Mouse (Mus musculus) midbrain, embryonic 15.5 days (tissue): Measurements from ENCODE around the gene Ptprd. TPM values are rescaled to one million over a fixed set of nuclear protein-coding genes. Genes with fewer than 3 reads are reported as not detected.
A peak's percentile ranks its signal among the peaks of the same experiment; 100 is the strongest.

Experiments used
- ATAC-seq: fragments of 200-750 bp; cut with Nextera tagmentation; replicated peaks from 2 replicates; pipeline ENCODE4 v1.8.0; 2017; ENCODE audit warnings: moderate TSS enrichment
- H3K27ac ChIP-seq: fragments of 300-500 bp; sonication (generic); 2 replicates; pipeline ENCODE4 v1.5.1; 2015; ENCODE audit warnings: mild to moderate bottlenecking, inconsistent platforms
- H3K27me3 ChIP-seq: fragments of 300-500 bp; sonication (generic); replicated peaks from 2 replicates; pipeline ENCODE4 v1.6.1; 2015; ENCODE audit warnings: inconsistent platforms
- H3K36me3 ChIP-seq: fragments of 300-500 bp; sonication (generic); replicated peaks from 2 replicates; pipeline ENCODE4 v1.6.1; 2015; ENCODE audit warnings: inconsistent platforms
- H3K4me1 ChIP-seq: fragments of 300-500 bp; sonication (generic); 2 replicates; pipeline ENCODE4 v1.6.1; 2015; ENCODE audit warnings: inconsistent platforms
- H3K4me2 ChIP-seq: fragments of 300-500 bp; sonication (generic); 2 replicates; pipeline ENCODE4 v1.6.1; 2015; ENCODE audit warnings: inconsistent platforms, mild to moderate bottlenecking, moderate library complexity
- H3K4me3 ChIP-seq: fragments of 300-500 bp; sonication (generic); 2 replicates; pipeline ENCODE4 v1.5.1; 2015; ENCODE audit warnings: mild to moderate bottlenecking, inconsistent platforms
- H3K9ac ChIP-seq: fragments of 300-500 bp; sonication (generic); 2 replicates; pipeline ENCODE4 v1.6.1; 2015; ENCODE audit warnings: mild to moderate bottlenecking, inconsistent platforms
- H3K9me3 ChIP-seq: fragments of 300-500 bp; sonication (generic); 2 replicates; pipeline ENCODE4 v1.6.1; 2016; ENCODE audit warnings: inconsistent platforms
- WGBS: fragments of 180-500 bp; shearing (Covaris S2); methylation state at CpG from one replicate; pipeline ENCODE4 v1.1.7; 2015; ENCODE audit warnings: mixed read lengths; 5-methylcytosine and 5-hydroxymethylcytosine counted together
- polyA plus RNA-seq: library from polyadenylated mRNA; unstranded; fragments of >200 nt; fragmentation: Nextera tagmentation; extraction: Ambion mirVana; gene quantifications from 2 replicates; pipeline ENCODE4 v1.2.1, GENCODE M21; 2015

Ptprd gene
- polyA plus RNA-seq, 1 experiment from 2014 or later, result 91.7 TPM

DNA sequence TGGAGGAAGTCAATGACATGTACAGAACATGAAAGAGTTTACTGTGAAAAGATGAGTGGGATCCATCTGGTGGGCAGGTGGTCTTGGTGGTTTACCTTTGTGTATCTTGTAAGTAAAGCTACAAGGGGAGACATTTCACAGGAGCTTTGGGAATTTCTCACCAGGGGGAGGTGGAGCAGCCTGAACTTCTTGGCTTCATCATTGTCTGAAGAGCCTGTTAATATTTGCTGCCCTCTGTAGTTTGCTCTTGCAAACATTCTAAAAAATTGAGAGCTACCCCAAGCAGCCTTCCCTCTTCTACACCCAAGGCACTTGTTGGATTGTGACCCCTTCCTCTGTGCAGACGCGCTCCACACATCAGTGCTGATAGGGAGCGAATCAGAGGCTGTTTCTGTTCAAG lies 1725.9 kb downstream of the Ptprd start:
- Histone ChIP-seq H3K36me3 (no peaks in the 10 kb centered on the region), H3K27ac (no peak overlapping the region), H3K9ac (no peak overlapping the region), H3K9me3 (no peaks in the 10 kb centered on the region), H3K4me3 (no peak overlapping the region), H3K4me1 (no peaks in the 10 kb centered on the region), H3K27me3 (no peaks in the 10 kb centered on the region), H3K4me2 (no peak overlapping the region)
- no peak for ATAC-seq
- WGBS, result 88% methylated on average over 3 of the region's 3 CpGs

DNA sequence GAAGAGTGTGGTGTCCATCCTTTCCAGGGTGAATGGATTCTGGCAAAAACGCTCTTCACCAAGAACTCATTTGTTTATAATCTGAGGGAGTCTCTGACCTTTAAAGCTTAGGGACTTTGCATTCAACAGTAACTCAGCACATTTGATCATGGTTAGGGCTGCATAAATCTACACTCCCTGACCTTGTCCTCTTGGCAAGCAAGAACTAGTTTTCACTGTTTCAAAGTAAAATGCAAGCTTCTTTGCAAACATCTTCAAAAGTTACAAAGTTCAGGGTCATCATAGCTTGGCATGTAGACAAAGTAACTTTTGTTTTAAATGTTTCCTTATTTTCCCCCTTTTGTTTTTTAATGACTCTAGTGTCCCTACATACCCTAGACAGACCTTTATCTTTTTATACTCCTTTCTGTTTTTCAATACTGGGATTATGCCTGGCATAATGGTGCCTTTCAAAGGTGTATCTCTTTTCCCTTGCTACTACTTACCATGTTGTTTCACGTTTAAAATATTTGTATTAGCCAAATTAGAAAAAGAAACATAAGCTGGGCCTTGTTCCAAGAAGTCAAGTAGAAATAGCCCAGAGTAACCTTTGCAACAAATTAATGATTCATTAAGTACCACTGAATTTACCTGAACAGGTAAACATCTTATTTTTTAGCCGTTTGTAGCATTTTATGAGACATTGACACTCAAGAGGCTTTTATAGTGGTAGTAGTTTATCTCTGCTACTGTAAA lies 1743.2 kb downstream of the Ptprd start:
- H3K4me3 ChIP-seq, result no peak overlapping the region
- no peak overlapping the region for H3K9ac ChIP-seq
- 79% methylated on average over 3 of the region's 3 CpGs for WGBS
- H3K4me2 ChIP-seq, result no peak overlapping the region
- ATAC-seq, result no peak
- H3K27me3 ChIP-seq, result no peaks in the 10 kb centered on the region
- H3K36me3 ChIP-seq, result no peaks in the 10 kb centered on the region
- no peaks in the 10 kb centered on the region for H3K9me3 ChIP-seq
- no peaks in the 10 kb centered on the region for H3K4me1 ChIP-seq
- no peak overlapping the region for H3K27ac ChIP-seq

DNA sequence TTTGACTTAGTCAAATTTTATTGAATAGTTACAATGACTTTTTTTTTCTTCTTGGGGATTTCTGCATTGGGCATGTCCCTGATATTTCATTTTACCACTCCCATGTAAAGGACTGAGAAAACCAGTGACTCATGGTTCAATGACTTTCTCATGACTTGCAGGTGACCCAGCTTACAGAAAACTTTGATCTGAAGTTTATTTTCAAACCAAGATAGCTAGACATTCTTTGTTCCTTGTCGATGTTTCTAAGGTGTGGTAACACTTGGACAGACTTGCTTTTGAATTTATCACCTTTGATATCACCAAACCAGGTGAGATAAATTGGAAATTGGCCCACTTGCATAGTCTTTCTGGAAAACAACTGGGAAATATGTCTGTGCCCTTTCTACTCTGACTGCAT lies 1747.1 kb downstream of the Ptprd start:
- no peaks in the 10 kb centered on the region for H3K27me3 ChIP-seq
- no peak for ATAC-seq
- H3K27ac ChIP-seq, result no peak overlapping the region
- H3K4me2 ChIP-seq, result no peak overlapping the region
- no peak overlapping the region for H3K9ac ChIP-seq
- H3K4me1 ChIP-seq, result no peaks in the 10 kb centered on the region
- WGBS, result 93% methylated on average over 1 of the region's 1 CpGs
- no peak overlapping the region for H3K4me3 ChIP-seq
- H3K36me3 ChIP-seq, result no peaks in the 10 kb centered on the region
- no peaks in the 10 kb centered on the region for H3K9me3 ChIP-seq

DNA sequence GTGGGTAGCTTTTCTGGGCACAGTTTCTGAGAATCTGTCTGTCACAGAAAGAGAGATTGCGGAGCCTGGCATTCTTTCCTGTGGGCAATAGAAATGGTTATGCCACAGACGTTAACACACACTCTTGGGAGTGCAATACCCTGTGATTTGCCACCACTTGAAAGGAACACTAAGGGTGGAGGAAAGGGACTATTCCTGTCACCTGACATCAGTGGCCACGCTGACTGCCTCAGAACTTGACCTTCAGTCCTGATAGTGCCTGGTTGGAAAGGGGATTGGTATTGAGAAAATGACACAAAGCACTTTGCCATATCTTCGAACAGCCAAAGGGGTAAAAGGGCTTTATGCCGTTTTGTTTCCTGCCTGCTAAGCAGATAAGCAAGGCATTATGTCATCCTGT lies 1750.4 kb downstream of the Ptprd start:
- 73% methylated on average over 5 of the region's 5 CpGs for WGBS
- H3K27ac ChIP-seq, result no peak overlapping the region
- no peaks in the 10 kb centered on the region for H3K9me3 ChIP-seq
- ATAC-seq, result no peak
- H3K27me3 ChIP-seq, result no peaks in the 10 kb centered on the region
- H3K4me1 ChIP-seq, result no peaks in the 10 kb centered on the region
- no peak overlapping the region for H3K4me2 ChIP-seq
- no peak overlapping the region for H3K4me3 ChIP-seq
- H3K9ac ChIP-seq, result no peak overlapping the region
- no peaks in the 10 kb centered on the region for H3K36me3 ChIP-seq

DNA sequence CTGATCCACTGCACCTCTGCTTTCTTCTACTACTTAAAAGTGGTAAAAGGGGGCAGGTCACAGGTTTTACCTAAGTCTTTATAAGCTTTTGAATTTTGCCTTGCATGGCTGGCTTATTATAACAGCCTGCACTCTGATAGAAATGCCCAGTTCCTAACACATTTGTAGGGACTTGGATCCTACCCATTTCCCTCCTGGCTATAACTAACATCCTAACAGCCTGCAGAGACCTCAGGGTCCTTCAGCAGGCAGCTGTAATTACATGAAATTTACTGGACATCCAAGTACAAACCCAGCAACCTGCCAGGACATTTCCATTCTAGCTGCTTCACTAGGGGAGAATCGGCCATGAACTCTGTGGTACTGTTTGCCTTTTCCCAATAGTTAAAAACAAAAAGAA lies 1751.2 kb downstream of the Ptprd start:
- Histone ChIP-seq H3K9me3 (no peaks in the 10 kb centered on the region), H3K36me3 (no peaks in the 10 kb centered on the region), H3K4me2 (no peak overlapping the region), H3K4me1 (no peaks in the 10 kb centered on the region), H3K4me3 (no peak overlapping the region), H3K27ac (no peak overlapping the region), H3K9ac (no peak overlapping the region), H3K27me3 (no peaks in the 10 kb centered on the region)
- ATAC-seq, result no peak
- 67% methylated on average over 1 of the region's 1 CpGs for WGBS

DNA sequence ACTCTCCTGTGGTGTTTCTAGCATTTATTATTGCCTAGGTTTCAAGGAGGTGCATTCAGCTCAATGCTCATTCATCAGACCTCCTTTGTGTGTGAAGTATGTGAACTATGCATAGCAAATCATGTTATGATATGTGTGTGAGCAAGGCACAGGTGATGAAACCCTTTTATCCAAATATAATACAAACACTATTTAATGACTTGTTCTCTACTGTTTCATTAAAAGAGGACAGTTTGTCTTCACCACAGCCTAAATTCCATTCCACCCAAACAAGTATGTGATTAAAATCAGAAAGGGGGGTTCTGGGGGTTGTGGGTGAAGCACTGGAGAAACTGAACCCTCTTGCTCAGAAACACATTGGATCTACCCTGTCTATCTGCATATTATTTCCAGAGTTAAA lies 1752.1 kb downstream of the Ptprd start:
- no peak overlapping the region for H3K4me2 ChIP-seq
- no peak overlapping the region for H3K9ac ChIP-seq
- no peaks in the 10 kb centered on the region for H3K27me3 ChIP-seq
- no peak overlapping the region for H3K27ac ChIP-seq
- no peaks in the 10 kb centered on the region for H3K4me1 ChIP-seq
- no peak for ATAC-seq
- H3K36me3 ChIP-seq, result no peaks in the 10 kb centered on the region
- no peak overlapping the region for H3K4me3 ChIP-seq
- H3K9me3 ChIP-seq, result no peaks in the 10 kb centered on the region

DNA sequence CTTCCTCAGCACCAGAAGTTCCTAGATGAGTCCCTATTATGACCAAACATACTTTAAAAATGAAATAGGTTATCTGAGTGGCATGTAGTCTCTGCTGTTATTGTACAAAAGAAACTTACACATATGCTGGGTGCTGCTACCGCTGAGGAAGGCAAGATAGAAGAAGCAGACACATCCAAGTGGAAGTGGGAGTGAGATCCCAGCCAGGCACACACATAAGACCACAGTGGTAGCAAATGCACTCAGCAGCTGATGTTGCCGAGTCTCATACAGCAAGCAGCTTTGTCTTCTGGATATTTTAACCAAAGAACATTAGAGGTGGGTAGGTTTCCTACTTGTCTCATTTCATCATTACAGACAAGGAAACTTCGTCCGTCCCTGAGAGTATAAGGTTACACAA lies 1759.5 kb downstream of the Ptprd start:
- peaks cover 9% of the 10 kb centered on the region; the same call in 1 of the 2 replicates for H3K4me1 ChIP-seq
- no peak for ATAC-seq
- no peak overlapping the region for H3K27ac ChIP-seq
- no peak overlapping the region for H3K4me3 ChIP-seq
- no peaks in the 10 kb centered on the region for H3K9me3 ChIP-seq
- no peak overlapping the region for H3K9ac ChIP-seq
- no peaks in the 10 kb centered on the region for H3K27me3 ChIP-seq
- WGBS, result 75% methylated on average over 4 of the region's 4 CpGs
- peak overlapping the region; percentile 9; the same call in 1 of the 2 replicates for H3K4me2 ChIP-seq
- H3K36me3 ChIP-seq, result no peaks in the 10 kb centered on the region

DNA sequence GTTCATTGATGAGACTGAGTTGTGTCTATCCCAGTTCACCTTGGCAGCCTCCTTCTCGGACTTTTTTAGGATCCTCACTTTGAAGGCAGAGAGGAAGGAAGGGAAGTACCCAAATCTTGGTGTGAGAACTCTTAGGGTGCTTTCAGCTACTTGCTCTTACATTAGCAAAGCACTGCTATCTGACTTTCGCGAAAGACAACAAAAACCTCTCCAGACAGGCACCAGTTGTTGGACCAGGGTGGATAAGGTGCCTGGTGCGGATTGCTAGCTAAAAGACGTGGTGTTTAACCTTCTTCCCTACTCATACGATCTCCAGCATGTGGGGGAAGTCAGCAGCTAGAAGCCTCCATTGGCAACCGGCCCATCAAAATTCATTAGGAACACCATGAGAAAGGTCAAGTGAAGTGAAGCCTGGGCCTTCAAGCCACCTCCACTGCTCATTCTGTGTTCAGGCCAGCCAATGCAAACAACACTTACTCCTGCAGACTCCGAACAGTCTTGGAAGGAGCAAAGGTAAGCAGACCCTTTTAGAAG lies 1760.7 kb downstream of the Ptprd start:
- H3K27ac ChIP-seq, result peak overlapping the region; percentile 97
- H3K4me1 ChIP-seq, result peaks cover 12% of the 10 kb centered on the region; the same call in 1 of the 2 replicates
- H3K9me3 ChIP-seq, result no peaks in the 10 kb centered on the region
- peak overlapping the region; percentile 94 for H3K4me3 ChIP-seq
- 46% methylated on average over 8 of the region's 8 CpGs for WGBS
- H3K36me3 ChIP-seq, result no peaks in the 10 kb centered on the region
- ATAC-seq, result 0 out of 2 replicates have a peak, but pooled peaks have one; percentile 0
- H3K27me3 ChIP-seq, result no peaks in the 10 kb centered on the region
- peak overlapping the region; percentile 83 for H3K4me2 ChIP-seq
- H3K9ac ChIP-seq, result peak overlapping the region; percentile 93; the same call in 1 of the 2 replicates

DNA sequence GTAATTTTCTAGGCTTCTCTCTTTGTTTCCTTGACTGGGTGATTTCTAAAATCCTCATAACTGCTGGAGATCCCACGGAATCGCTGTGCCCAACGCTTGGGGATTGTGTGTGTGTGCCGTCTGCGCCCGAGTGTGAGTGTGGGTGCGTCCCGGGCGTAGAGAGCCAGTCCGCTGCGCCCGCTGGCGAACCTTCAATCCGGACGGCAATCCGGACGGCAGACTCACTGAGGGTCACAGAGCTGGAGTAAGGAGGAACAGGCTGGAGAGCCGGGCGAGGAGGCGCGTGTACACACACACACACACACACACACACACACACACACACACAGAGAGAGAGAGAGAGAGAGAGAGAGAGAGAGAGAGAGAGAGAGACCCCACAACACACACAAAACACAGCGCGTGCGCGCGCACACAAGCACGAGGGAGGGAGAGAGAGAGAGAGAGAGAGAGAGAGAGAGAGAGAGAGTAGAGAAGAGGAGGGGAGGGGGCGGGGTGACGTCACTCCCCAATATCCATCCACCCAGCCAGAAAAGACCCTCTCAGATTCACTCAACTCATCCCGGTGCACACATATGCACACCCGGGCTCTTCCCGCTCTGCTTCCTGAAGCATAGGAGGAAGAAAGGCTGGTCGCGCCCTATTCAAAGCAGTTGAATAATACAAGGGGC lies 1761.3 kb downstream of the Ptprd start:
- peak; percentile 88 for ATAC-seq
- WGBS, result under 1% methylated on average over 31 of the region's 34 CpGs
- no peaks in the 10 kb centered on the region for H3K27me3 ChIP-seq
- H3K4me2 ChIP-seq, result peak overlapping the region; percentile 83
- peak overlapping the region; percentile 97 for H3K27ac ChIP-seq
- H3K9ac ChIP-seq, result peak overlapping the region; percentile 93
- H3K9me3 ChIP-seq, result no peaks in the 10 kb centered on the region
- H3K4me1 ChIP-seq, result peaks cover 12% of the 10 kb centered on the region; the same call in 1 of the 2 replicates
- H3K4me3 ChIP-seq, result peak overlapping the region; percentile 94
- no peaks in the 10 kb centered on the region for H3K36me3 ChIP-seq

DNA sequence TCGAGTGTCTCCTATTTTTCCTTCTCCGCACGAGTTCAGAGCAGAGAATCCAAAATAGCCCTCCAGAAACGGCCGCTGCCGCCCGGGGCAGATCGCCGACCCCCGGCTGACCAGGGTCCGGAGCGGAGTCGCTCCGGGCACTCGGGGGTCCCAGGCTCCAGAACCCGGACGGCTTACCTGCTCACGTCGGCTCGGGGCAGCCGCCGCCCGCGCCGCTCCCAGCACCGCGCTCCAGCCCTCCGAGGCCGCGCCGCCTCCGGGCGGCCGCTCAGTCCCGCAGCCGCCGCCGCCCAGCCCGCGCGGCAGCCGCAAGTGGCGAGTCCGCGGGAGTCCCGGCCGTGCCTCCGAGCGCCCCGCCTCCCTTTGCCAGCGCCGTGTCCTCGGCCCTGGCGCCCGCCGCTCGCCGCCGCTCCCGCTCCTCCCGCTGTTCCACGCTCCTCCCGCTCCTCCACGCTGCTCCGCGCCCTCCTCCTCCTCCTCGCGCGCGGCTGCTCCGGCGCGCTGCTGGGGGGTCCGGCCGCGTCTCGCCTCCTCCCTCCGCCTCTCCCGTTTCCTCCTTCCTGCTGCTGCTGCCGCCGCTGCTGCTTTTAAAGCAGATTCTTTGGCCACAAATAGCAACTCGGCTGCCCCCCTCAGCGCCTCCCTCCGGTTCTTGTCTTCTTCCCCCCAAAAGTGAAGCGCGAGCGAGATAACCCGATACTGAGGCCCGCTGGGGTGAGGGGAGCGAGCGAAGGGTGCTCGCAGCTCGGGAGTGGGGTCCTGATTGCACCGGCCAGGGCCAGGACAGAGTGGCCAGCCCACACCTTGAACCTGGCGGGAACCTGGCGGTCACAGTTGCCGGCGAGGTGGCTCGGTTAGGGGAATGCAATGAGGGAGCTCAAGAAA lies 1762.1 kb downstream of the Ptprd start:
- ATAC-seq, result peak; percentile 89
- no peaks in the 10 kb centered on the region for H3K27me3 ChIP-seq
- H3K4me3 ChIP-seq, result peak overlapping the region; percentile 94
- no peaks in the 10 kb centered on the region for H3K9me3 ChIP-seq
- peak overlapping the region; percentile 93 for H3K9ac ChIP-seq
- under 1% methylated on average over 81 of the region's 99 CpGs for WGBS
- H3K36me3 ChIP-seq, result no peaks in the 10 kb centered on the region
- peak overlapping the region; percentile 83 for H3K4me2 ChIP-seq
- peak overlapping the region; percentile 97 for H3K27ac ChIP-seq
- H3K4me1 ChIP-seq, result peaks cover 12% of the 10 kb centered on the region; the same call in 1 of the 2 replicates

DNA sequence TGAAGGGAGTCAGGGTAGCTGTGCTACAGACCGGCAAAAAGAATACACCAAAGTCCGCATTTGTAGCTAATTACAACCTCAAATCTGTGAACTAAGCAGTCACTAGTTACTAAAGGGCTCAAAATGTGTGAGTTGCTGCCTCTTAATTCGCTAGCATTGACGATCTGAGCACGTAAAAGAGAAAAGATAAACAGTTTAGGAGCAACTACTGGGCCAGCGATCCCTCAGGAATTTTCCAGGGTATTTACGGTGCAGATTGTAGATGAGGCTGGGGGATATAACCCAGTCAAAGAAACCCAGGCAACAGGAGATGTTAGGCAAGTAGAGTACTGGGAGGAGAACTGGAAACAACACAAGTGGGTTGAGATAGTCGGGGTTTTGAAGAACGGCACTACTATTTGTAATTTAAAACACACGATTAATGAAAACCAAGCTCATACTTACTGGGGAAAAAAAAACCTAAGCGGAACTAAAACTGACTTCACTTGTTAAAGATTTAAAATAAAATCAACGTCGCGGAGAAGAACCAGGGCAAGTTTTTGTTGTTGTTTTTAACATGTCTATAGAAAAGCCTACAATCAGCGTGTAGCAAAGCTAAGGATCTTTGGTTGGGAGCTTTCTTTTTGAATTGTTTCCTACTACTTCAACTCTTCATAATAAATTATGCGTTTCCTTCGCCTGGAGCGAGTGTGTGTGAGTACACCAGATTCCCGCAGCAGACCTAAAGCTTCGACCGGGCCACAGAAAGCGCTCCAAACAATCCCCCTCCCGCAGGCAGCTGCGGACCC lies 1762.9 kb downstream of the Ptprd start:
- H3K27me3 ChIP-seq, result no peaks in the 10 kb centered on the region
- H3K9me3 ChIP-seq, result no peaks in the 10 kb centered on the region
- H3K36me3 ChIP-seq, result no peaks in the 10 kb centered on the region
- peak; percentile 12 for ATAC-seq
- peak overlapping the region; percentile 83 for H3K4me2 ChIP-seq
- peak overlapping the region; percentile 97 for H3K27ac ChIP-seq
- H3K4me1 ChIP-seq, result peaks cover 12% of the 10 kb centered on the region; the same call in 1 of the 2 replicates
- H3K9ac ChIP-seq, result peak overlapping the region; percentile 93
- H3K4me3 ChIP-seq, result peak overlapping the region; percentile 94
- under 1% methylated on average over 24 of the region's 24 CpGs for WGBS
